Mouse (Mus musculus): ENCODE data around the gene Slc12a6. TPM values are rescaled to one million over a fixed set of nuclear protein-coding genes. Genes with fewer than 3 reads are reported as not detected.

The Slc12a6 gene
- polyA plus RNA-seq, 1 experiment from 2014 or later, result 9.5 TPM

DNA sequence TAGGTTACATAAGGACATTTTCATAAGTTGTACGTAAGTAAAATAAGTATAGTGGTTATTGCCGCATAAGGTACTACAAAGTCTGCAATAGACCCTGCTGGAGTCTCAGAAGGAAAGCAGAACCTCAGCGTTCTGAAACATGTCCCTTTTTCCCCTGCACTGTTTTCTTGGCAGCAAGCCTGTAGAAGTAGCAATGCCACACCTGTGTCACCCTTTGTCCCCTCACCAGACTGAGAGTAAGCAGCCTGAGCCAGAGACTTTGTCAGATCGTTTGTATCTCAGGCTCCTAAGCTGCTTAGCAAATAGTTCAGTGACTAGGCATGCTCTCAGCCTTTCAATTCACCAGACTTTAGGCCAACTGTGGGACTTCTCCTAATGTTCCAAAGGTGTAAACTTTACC, 21.4 kb downstream of the Slc12a6 start:
- H3K36me3 ChIP-seq, result no peaks in the 10 kb centered on the region
- no peaks in the 10 kb centered on the region for H3K27me3 ChIP-seq (replicated peaks)
- WGBS, result 60% methylated on average over 4 of the region's 4 CpGs
- no peak overlapping the region for H3K27ac ChIP-seq (replicated peaks)
- no peak for ATAC-seq (ENCODE audit: extremely low read depth, insufficient number of reproducible peaks, low FRiP score, low TSS enrichment)
- H3K4me3 ChIP-seq, result no peak overlapping the region
- H3K9ac ChIP-seq, result peak overlapping the region; percentile 3; the same call in 1 of the 2 replicates
- no peaks in the 10 kb centered on the region for H3K9me3 ChIP-seq
- no peak overlapping the region; the same call in 1 of the 2 replicates for H3K4me2 ChIP-seq
- H3K4me1 ChIP-seq, result peaks cover 16% of the 10 kb centered on the region

- Histone ChIP-seq H3K27ac (replicated peaks) (no peak overlapping the region), H3K27me3 (replicated peaks) (no peaks in the 10 kb centered on the region), H3K4me2 (no peak overlapping the region), H3K9ac (no peak overlapping the region), H3K36me3 (peaks cover 4% of the 10 kb centered on the region), H3K9me3 (no peaks in the 10 kb centered on the region), H3K4me1 (peaks cover 12% of the 10 kb centered on the region), H3K4me3 (no peak overlapping the region)
- no peak for ATAC-seq (ENCODE audit: extremely low read depth, insufficient number of reproducible peaks, low FRiP score, low TSS enrichment)
- WGBS, result 78% methylated on average over 3 of the region's 3 CpGs
Observed at GRCm38 (mm10) chr2:112289507-112289906, 23.9 kb downstream of the Slc12a6 start.

DNA sequence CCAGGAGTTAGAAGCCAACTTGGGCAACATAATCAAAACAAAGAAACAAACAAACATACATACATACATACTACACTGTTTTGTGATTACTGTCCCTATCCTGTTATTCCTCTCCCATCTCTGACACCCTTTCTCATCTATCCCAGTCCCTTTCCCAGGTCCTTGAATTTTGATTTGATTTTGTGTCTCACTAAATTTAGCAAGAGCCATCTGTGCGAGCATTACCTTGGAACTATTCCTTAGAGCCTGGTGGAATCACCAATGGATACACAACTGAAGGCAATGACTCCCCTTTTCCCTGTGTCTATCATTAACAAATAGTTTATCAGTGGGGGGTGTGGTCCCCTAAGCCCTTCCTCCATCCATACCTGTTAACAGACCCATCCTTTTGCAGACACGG, 27.2 kb downstream of the Slc12a6 start:
- Histone ChIP-seq H3K9ac (no peak overlapping the region), H3K4me2 (no peak overlapping the region), H3K27ac (replicated peaks) (no peak overlapping the region), H3K4me1 (peaks cover 23% of the 10 kb centered on the region), H3K36me3 (peaks cover 4% of the 10 kb centered on the region), H3K4me3 (no peak overlapping the region), H3K9me3 (no peaks in the 10 kb centered on the region), H3K27me3 (replicated peaks) (no peaks in the 10 kb centered on the region)
- ATAC-seq (ENCODE audit: extremely low read depth, insufficient number of reproducible peaks, low FRiP score, low TSS enrichment), result no peak
- 66% methylated on average over 2 of the region's 2 CpGs for WGBS

- no peaks in the 10 kb centered on the region for H3K9me3 ChIP-seq
- H3K9ac ChIP-seq, result peak overlapping the region; percentile 67; the same call in 1 of the 2 replicates
- H3K4me2 ChIP-seq, result peak overlapping the region; percentile 58
- H3K4me1 ChIP-seq, result peaks cover 21% of the 10 kb centered on the region
- H3K27ac ChIP-seq (replicated peaks), result peak overlapping the region; percentile 93
- ATAC-seq (ENCODE audit: extremely low read depth, insufficient number of reproducible peaks, low FRiP score, low TSS enrichment), result no peak
- WGBS, result 42% methylated on average over 3 of the region's 3 CpGs
- H3K4me3 ChIP-seq, result peak overlapping the region; percentile 29
- H3K36me3 ChIP-seq, result peaks cover 4% of the 10 kb centered on the region
- H3K27me3 ChIP-seq (replicated peaks), result no peaks in the 10 kb centered on the region
Observed at GRCm38 (mm10) chr2:112296211-112296610, 30.6 kb downstream of the Slc12a6 start.

DNA sequence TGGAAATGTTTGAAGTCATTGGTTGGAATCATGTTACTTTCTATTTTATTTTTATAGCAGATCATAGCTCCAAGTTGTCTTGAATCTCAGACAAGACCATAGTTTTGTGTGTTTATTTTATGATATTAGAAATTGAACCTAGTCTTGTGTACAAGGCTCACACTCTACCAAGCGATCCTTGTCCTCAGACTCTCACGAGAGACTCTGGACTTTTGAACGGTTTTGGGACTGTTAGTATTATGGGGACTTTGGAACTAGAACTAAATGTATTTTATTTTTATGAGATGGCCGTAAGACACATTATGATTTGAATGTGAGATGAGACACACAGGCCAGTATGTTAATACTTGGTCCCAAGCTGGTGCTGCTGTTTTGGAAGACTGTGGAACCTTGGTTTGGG, 32.6 kb downstream of the Slc12a6 start:
- no peak overlapping the region for H3K4me3 ChIP-seq
- no peak overlapping the region for H3K27ac ChIP-seq (replicated peaks)
- H3K27me3 ChIP-seq (replicated peaks), result no peaks in the 10 kb centered on the region
- ATAC-seq (ENCODE audit: extremely low read depth, insufficient number of reproducible peaks, low FRiP score, low TSS enrichment), result no peak
- 91% methylated on average over 4 of the region's 4 CpGs for WGBS
- H3K36me3 ChIP-seq, result peaks cover 4% of the 10 kb centered on the region
- peaks cover 21% of the 10 kb centered on the region for H3K4me1 ChIP-seq
- H3K9ac ChIP-seq, result no peak overlapping the region
- no peaks in the 10 kb centered on the region for H3K9me3 ChIP-seq
- H3K4me2 ChIP-seq, result no peak overlapping the region

DNA sequence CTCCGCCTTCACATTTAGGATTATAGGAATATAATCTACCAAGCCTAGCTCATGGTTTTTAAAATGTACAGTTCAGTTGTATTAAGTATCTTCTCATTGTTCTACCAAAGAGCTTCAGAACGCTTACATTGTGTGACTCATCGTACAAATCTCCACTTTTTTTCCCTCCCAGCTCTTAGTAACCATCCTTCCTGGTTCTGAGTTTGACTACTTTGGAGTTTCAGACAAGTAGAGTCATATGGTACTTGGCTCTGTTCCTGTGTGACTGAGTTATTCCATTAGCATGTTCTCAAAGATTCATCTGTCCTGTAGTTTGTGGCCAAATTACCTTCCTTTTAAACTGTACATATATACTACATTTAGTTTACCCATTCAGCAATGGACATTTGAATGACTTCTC, 43.0 kb downstream of the Slc12a6 start:
- peak overlapping the region; percentile 54 for H3K27ac ChIP-seq (replicated peaks)
- H3K4me3 ChIP-seq, result no peak overlapping the region
- peaks cover 33% of the 10 kb centered on the region for H3K4me1 ChIP-seq
- ATAC-seq (ENCODE audit: extremely low read depth, insufficient number of reproducible peaks, low FRiP score, low TSS enrichment), result no peak
- no peak overlapping the region for H3K9ac ChIP-seq
- H3K9me3 ChIP-seq, result no peaks in the 10 kb centered on the region
- H3K27me3 ChIP-seq (replicated peaks), result no peaks in the 10 kb centered on the region
- H3K36me3 ChIP-seq, result no peaks in the 10 kb centered on the region
- H3K4me2 ChIP-seq, result peak overlapping the region; percentile 53; the same call in 1 of the 2 replicates
- WGBS, result 64% methylated on average over 3 of the region's 3 CpGs

DNA sequence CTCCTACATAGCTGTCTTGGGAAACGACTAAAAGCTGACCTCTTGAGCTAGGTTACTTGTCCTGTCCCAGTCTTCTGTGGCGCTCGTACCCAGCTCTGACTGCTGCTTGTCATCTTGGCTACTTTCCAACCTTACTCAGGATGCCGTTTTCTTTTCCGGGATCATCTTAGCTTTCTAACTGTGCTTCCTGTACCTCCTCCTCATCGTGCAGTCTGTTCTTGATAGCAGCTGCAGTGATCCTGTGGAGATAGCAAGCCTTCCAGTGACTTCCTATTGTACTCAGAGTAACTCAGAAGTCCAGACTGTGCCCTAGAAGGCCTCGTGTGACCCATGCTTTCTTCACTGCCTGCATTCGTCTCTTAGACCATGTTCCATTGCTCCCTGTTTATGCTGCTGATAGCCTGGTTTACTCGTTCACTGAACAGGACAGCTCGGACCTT, 43.6 kb downstream of the Slc12a6 start:
- Histone ChIP-seq H3K4me1 (peaks cover 33% of the 10 kb centered on the region), H3K9me3 (no peaks in the 10 kb centered on the region), H3K27ac (replicated peaks) (peak overlapping the region; percentile 54), H3K9ac (peak overlapping the region; percentile 26; the same call in 1 of the 2 replicates), H3K4me2 (peak overlapping the region; percentile 53), H3K36me3 (peaks cover under 1% of the 10 kb centered on the region; the same call in 1 of the 2 replicates), H3K27me3 (replicated peaks) (no peaks in the 10 kb centered on the region), H3K4me3 (0 out of 2 replicates have a peak overlapping the region, but pooled peaks have one; percentile 2)
- 27% methylated on average over 10 of the region's 10 CpGs for WGBS
- no peak for ATAC-seq (ENCODE audit: extremely low read depth, insufficient number of reproducible peaks, low FRiP score, low TSS enrichment)

DNA sequence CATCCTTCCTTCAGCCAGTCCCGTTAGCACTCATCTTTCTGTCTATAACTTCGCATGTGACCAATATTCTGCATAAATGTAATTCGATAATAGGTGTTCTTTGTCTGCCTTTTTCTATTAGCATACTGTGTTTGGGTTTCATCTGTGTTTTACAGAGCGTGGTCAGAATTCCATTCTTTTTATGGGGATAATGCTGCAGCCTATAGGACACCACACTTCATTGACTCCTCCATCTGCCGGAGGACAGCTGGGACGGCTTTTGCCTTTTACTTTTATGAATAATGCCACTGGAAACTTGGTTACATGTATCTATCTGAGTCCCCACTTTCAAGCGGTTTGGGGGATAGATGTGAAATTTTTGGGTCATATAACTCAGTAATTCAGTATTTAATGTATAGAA, 50.0 kb downstream of the Slc12a6 start:
- Histone ChIP-seq H3K4me2 (no peak overlapping the region), H3K4me1 (peaks cover 16% of the 10 kb centered on the region), H3K27me3 (replicated peaks) (no peaks in the 10 kb centered on the region), H3K4me3 (no peak overlapping the region), H3K9me3 (no peaks in the 10 kb centered on the region), H3K27ac (replicated peaks) (no peak overlapping the region), H3K9ac (no peak overlapping the region), H3K36me3 (peaks cover 7% of the 10 kb centered on the region)
- 87% methylated on average over 7 of the region's 7 CpGs for WGBS
- no peak for ATAC-seq (ENCODE audit: extremely low read depth, insufficient number of reproducible peaks, low FRiP score, low TSS enrichment)

DNA sequence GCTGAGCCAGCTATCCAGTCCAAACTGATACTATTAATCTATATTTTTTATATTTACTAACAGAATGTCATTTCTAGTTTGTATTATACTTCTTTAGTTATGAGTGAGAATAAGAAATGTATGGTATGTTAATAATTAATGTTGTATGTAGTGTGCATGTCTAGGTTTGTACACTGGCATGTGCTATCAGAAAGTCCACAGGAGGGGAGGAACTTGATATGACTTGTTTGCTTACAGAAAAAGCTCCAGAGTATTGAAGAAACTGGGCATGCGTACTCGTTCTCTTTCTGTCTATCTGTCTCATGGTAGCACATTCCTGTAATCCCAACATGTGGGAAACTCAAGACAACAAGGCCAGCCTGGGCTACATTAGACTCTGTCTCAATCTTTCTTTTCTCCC, 52.6 kb downstream of the Slc12a6 start:
- Histone ChIP-seq H3K36me3 (peaks cover 7% of the 10 kb centered on the region), H3K9me3 (no peaks in the 10 kb centered on the region), H3K4me2 (no peak overlapping the region), H3K27me3 (replicated peaks) (no peaks in the 10 kb centered on the region), H3K27ac (replicated peaks) (no peak overlapping the region), H3K4me1 (peaks cover 8% of the 10 kb centered on the region; the same call in 1 of the 2 replicates), H3K4me3 (no peak overlapping the region), H3K9ac (no peak overlapping the region)
- WGBS, result 76% methylated on average over 2 of the region's 2 CpGs
- ATAC-seq (ENCODE audit: extremely low read depth, insufficient number of reproducible peaks, low FRiP score, low TSS enrichment), result no peak

- WGBS, result 79% methylated on average over 7 of the region's 7 CpGs
- no peak overlapping the region for H3K27ac ChIP-seq (replicated peaks)
- no peak for ATAC-seq (ENCODE audit: extremely low read depth, insufficient number of reproducible peaks, low FRiP score, low TSS enrichment)
Observed at GRCm38 (mm10) chr2:112318905-112319304, 53.3 kb downstream of the Slc12a6 start.

DNA sequence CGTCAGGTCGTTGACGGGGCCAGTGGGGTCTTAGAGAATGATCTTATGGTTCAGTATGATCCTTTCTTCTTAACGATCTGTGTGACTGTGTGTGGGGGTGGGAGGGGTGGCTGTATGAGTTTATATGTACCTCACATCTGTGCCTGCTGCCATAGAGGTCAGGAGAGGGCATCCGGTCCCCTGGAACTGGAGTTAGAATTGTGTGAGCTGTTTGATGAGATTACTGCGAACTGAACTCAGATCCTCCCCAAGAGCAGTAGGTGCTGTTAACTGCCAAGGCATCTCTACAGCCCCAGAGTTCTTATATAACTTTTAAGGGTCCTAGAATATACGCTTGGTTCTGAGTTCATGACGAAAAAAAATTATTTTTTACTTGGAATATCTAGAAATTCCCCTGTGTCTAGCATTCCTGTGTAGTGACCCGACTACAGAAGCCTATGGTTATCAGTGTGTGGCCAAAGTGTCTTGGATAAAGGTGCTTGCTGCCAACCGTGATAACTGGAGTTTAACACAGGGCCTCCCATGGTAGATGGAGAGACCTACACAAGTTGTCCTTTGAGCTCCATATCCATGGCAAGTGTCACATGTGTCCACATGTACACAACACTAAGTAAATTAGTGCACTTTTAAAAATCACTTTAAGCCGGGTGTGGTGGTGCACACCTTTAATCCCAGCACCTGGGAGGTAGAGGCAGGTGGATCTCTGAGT, 62.6 kb downstream of the Slc12a6 start:
- no peak overlapping the region for H3K4me2 ChIP-seq
- ATAC-seq (ENCODE audit: extremely low read depth, insufficient number of reproducible peaks, low FRiP score, low TSS enrichment), result no peak
- no peak overlapping the region for H3K4me3 ChIP-seq
- no peaks in the 10 kb centered on the region for H3K9me3 ChIP-seq
- peaks cover 3% of the 10 kb centered on the region; the same call in 1 of the 2 replicates for H3K36me3 ChIP-seq
- WGBS, result 69% methylated on average over 11 of the region's 11 CpGs
- no peak overlapping the region for H3K27ac ChIP-seq (replicated peaks)
- no peak overlapping the region for H3K9ac ChIP-seq
- H3K4me1 ChIP-seq, result peaks cover 18% of the 10 kb centered on the region
- H3K27me3 ChIP-seq (replicated peaks), result no peaks in the 10 kb centered on the region

More at GRCm38 (mm10) chr2:112318905-112319304, 53.3 kb downstream of the Slc12a6 start:
- peaks cover 8% of the 10 kb centered on the region; the same call in 1 of the 2 replicates for H3K4me1 ChIP-seq
- no peaks in the 10 kb centered on the region for H3K27me3 ChIP-seq (replicated peaks)
- no peak overlapping the region for H3K4me2 ChIP-seq
- H3K9me3 ChIP-seq, result no peaks in the 10 kb centered on the region
- H3K9ac ChIP-seq, result no peak overlapping the region
- H3K36me3 ChIP-seq, result peaks cover 7% of the 10 kb centered on the region
- no peak overlapping the region for H3K4me3 ChIP-seq

All from heart, embryonic 13.5 days (tissue).